Mouse (Mus musculus) left cerebral cortex, adult 11 months (tissue): ENCODE measurements around the gene Agbl2.

Source experiments
- DNase-seq: peaks from one replicate; pipeline ENCODE4 v3.0.0; 2022; ENCODE audit warnings: low spot score

Gene Agbl2

DNA sequence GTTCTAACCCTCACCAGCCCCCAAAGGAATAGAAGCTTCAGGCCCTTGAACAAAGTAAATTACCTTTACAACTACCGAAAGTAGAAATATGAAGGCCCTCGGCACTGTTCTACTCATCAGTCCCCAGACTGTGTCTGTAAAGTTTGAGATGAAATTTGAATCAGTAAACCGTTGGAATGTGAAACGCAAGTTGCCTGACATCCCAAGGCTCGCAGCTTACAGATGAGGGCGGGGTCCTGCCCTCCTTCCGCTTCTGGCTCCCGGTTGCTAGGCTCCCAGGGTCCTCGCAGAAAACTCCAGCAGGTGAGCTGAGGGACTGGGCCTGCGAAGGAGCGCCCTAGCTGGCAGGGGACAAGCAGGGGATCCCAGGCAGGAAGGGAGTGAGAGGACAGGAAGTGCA, at the start of gene Agbl2:
TSS of gene Agbl2 (plus strand) at position 270 of the 400 bp plus-strand sequence.
- DNase-seq: no peak

DNA sequence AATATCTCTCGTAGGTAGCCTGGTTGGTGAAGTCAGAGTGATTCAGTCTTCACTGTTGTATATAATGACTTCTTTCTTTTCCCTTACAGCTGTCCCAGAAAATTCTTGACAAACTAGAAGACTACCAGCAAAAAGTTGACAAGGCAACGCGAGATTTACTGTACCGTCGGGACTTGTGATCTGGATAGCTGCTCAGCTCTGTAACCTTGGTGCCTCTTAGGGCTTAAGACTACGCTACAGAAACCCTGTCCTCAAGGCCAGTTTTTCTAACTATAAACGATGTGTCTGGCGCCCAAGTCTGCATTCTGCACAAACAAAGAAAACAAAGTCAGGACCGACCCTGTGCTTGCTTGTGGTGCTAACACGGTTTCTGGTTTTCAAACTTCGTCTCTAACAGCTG, 47.2 kb upstream of the Agbl2 start:
- DNase-seq: no peak

DNA sequence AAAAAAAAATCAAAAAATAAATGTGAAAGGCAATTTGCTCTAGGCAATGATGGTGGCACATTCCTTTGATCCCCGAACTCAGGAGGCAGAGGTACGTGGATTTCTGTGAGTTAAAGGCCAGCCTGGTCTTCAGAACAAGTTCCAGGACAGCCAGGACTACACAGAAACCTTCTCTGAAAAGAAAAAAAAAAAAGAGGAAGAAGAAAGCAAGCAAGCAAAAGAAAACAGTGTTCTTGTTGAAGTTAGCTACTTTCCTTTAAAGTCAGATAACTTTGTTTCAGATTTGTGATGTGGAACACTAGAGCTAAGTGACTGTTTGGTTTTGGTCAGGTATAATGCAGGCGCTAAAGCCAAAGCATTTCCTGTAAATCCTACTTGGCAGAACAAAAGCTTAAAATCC, 43.7 kb upstream of the Agbl2 start:
- DNase-seq: no peak

DNA sequence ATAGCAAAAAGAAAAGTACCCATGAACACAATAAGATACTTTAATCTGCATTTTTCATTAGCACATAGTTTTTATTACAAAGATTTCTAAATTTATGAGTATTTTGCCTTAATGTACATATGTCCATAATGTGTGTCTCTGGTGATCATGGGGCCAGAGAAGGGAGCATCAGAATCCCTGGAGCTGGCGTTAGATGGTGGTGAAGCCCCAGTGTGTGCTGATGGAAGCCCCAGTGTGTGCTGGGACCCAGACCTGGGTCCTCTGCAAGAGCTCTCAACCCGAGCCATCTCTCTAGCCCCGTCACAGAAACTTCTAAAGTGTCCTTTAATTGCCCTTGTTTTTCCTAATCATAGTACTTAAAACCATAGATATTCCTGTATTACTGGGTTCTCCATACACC, 43.2 kb upstream of the Agbl2 start:
- no peak for DNase-seq

DNA sequence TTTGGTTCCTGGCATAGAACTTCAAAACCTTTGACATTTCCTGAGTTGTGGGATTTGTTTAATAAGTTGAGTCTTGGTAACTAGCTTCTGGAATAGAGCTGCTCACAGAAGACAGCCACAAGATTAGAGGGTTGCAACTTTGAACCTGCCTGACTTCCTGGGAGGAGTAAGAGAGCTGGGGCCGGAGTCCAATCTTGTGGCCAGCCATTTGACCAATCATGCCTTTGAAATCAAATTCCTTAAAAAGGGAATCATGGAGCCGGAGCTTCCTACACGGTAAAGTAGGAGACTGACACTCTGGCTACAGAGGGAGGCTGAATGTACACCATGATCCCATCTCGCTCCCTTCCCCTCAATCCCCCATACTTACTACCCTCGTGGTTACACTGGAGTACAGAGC, 42.6 kb upstream of the Agbl2 start:
- no peak for DNase-seq

DNA sequence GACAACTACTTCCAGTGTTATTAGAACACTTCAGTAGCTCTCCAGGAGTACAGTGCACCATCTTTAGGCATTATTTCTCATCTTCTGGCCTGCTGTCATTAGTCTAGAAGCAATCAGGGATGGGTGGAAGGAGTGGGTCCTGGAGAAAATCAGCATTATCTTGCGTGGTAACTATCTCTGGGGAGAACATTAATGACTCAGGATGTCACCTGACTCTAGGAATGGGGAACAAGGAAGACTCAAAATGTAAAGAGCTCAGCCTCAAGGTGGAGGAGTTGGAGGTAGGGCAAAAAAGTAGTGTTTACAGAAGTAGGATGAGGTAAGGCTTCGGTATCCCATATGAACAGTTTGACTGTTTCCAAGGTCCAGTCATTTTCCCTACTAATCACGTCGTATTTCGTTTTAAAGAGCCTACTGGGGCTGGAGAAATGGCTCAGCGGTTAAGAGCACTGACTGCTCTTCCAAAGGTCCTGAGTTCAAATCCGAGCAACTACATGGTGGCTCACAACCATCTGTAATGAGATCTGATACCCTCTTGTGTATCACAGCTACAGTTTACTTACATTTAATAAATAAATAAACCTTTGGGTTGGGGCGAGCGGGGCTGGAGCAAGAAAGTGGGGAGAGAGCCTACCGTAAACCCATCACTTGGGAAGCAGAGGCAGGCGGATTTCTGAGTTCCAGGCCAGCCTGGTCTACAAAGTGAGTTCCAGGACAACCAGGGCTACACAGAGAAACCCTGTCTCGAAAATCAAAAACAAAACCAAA, 38.1 kb upstream of the Agbl2 start:
- no peak for DNase-seq

DNA sequence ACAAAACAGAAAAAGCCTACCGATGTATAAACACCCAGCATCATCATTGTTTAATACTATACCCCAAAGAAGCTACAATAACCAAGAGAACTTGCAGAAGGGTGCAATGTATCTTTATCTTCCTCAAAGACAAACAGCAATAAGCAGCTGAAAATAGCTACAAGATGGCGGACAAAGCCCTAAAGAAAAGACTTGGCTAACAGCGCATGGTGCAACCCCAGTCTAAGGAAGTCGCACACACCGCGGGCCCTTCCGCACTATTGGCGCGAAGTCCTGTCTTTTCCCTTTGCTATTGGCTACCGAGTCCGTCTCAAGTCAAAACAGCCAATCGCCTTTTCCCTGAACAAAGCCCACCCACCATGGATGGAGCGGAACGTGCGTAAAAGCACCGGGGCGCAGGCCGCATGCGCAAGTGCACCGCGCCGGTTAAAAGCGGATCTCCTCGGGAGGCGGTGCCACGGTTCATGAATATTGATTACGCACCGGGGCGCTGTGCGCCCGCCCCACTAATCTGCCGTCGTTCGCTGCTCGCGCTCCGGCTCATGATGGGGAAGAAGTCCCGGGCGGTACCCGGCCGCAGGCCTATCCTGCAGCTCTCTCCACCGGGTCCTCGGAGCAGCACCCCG, 37.4 kb upstream of the Agbl2 start, which contains the start of gene Fnbp4:
TSS of gene Fnbp4 (plus strand) at position 318 of the 626 bp plus-strand sequence.
- DNase-seq: peak; percentile 98

DNA sequence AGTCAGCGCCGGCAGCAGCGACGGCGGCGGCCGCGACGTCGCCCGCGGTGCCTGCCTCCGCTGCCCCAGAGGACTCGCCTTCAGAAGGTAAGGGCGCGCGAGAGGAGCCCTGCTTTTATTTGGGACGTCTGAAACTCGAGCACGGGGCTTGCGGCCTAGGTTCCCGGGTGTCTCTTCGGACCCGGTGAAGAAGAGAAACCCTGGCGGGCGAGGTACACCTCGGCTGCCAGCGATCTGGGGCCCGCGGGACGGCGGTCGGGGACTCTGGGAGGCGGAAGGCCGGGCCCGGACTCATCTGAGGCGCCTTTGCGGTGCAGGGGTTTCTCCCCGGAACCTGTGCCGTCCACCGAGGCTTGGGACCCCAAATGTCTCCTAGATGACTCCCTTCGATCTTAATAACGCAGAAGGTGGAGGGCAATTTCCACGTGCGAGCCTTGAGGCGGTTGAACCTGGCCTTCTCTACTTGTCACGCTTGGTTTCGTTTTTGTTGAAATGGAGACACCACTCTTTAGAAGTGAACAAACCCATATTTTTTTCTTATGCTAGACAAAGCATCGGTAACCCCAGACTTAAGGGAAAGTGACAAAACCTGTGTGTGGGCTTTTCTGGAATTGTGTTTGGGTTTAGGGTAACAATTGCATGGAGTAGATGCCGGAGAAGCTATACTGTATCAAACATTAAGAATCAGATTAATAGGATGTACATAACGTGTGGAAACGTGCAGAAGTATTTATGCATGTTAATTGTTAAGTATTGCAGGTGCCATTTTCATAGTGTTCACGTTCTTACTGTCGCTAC, 36.6 kb upstream of the Agbl2 start:
- no peak for DNase-seq

DNA sequence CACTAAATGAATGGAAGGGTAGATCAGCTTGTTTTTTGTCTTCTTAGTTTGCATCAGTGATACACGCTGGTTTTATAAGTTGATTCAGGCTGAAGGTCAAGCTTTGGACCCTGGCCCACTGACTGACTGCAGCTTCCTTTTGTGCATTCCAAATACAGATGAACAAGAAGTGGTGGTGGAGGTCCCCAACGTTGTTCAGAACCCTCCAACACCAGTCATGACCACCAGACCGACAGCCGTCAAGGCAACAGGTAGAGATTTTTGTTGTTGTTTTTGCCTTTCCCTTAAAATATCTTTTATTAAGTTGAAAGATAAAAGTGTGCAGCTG, 36.0 kb upstream of the Agbl2 start:
- no peak for DNase-seq

DNA sequence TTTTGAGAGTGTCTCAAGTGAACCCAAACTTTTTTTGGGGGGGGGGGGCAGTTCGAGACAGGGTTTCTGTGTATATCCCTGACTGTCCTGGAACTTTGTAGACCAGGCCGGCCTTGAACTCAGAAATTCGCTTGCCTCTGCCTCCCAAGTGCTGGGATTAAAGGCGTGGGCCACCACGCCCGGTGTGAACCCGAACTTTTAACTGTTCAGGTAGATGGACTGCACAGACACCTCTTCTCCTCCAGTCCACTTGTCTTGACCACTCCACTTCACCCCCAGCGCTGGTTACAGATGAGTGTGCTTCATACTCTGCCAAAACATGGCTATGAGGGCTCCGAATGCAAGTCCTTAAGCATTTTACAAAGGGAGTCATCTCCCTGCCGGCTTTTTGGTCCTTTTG, 35.4 kb upstream of the Agbl2 start:
- DNase-seq: no peak

DNA sequence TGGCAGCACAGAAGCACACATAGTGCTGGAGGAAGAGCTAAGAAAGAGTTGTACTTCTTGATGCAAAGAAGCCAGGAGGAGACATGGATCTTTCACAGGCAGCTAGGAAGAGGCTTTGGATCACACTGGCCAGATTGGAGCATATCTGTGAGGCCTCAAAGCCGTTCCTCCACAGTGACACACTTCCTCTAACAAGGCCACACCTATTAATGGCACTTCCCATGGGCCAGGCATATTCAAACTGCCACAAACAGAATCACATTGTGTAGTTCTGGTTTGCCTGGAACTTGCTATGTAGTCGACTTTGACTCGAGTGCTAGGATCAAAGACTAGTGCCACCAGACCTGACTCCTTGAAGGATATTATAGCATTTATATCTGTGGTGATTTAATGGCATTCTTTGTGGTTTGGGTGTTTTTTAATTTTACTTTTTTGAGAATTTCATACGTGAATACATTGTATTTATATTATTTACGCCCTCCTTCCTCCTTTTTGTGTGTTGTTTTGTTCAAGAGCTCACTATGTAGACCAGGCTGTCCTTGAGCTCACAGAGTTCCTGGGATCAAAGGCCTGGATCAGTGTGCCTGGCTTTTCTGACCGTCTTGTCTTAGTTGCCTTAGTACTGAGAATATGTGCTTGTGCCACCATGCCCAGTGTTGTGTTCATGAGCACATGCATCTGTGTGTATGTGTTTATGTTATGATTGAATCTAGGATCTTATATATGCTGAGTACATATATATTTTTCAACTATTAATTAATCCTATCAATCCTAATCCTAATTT, 32.7 kb upstream of the Agbl2 start:
- DNase-seq: no peak

DNA sequence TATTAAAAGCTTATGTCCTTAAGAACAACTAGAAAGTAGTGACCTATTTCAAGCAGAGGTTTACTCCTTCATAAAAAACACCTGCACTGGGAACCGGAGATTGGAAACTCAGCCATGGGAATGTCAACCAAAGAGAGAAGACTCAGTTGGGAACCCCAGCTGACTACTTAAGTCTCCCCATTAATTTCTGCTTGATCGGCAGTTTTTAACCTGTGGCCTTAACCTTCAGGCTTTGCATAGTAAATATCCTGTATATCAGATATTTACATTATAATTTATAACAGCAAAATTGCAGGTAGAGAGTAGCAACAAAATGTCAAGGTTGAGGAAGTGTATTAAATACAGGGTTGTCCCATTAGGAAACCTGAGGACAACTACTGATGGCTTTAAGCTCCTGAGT, 29.0 kb upstream of the Agbl2 start:
- DNase-seq: no peak

DNA sequence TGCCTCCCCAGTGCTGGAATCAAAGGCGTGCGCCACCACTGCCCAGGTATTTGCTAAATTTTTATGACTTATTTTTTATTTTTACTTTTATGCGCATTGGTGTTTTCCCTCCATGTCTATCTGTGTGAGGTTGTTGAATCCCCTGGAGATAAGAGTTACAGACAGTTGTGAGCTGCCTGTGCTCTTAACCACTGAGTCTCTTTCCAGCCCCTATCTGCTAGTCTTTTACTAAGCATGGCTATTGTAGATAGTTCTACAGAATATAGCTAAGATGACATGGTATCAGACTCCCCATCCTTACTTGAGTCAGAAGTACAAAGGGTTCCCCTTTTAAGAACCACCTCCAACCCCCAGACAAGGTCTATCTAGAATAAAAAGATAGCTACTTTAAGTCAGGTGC, 28.3 kb upstream of the Agbl2 start:
- DNase-seq: no peak

DNA sequence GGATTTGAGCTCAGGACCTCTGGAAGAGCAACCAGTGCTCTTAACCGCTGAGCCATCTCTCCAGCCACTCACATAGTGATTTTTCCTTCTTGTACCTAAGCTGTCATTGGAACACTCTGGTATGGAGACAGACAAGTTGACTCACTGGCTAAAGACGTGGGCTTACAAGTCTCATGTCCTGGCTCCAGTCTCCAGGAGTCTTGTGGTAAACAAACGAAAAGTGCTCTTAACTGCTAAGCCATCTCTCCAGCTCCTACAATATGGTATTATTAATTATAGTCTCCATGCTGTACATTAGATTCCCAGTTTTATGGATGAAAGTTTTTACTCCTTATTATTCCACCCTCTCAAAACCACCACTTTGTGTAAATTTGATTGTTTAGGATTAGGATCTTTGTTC, 17.4 kb upstream of the Agbl2 start:
- no peak for DNase-seq

DNA sequence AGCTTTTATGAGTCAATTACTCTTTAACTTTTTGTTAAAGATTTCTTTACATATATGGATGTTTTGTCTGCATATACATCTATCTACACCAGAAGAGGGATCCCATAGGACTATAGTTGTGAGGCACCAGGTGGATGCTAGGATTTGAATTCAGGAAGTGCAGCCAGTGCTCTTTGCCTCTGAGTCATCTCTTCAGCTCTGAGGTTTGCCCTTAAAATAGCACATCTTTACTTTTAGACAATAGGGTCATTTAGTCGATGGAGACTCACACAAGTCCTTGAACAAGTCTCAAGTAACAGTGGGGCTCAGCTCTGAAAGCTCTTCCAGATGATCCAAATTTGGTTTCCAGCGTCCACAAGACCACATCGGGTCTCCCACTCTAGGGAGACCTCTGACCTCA, 1.2 kb upstream of the Agbl2 start:
- DNase-seq: no peak

DNA sequence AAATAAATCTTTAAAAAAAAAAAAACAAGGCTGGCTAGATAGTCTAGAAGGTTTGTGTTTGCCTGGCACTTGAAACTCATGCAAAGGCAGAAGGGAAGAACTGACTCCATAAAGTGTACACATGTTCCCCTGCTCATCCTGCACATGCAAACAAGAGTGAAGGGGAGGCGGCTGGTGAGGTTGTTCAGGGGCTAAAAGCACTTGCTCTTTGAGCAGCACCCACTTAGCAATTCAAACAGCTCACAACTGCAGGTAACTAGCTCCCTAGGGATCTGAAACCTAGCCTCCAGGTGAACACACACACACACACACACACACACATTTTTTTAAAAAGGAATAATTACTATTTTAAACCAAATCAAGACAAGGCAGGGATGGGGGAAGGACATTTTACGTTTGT, 589 bp upstream of the Agbl2 start:
- DNase-seq: no peak

DNA sequence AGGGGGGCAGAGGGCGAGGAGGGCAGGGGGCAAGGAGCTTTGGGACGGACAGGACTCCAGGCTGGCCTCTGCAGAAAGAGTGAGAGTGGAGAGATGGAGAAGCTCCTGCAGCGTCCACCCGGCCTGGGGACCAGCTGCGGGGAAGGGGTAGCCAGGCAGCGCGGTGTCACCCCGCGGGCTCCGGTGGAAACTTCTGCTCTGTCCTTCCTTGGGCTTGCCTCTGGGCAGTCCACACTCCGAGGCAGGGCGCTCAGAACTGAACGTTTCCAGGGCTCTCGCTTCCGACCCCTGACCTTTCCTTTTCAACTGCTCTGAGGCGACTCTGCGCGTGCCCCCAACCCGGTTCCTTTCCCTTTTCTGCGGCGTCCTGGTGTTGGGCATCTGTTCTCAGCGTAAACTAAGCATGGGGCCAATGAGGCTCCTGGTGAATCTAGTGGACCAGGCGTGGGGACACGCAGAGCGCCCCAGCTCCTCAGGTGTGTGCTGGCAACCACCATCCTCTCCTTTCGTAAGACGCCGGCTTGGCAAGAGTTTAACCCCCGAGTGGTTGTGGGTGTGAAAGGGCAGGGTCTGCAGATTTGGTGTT, 467 bp downstream of the Agbl2 start:
- no peak for DNase-seq

DNA sequence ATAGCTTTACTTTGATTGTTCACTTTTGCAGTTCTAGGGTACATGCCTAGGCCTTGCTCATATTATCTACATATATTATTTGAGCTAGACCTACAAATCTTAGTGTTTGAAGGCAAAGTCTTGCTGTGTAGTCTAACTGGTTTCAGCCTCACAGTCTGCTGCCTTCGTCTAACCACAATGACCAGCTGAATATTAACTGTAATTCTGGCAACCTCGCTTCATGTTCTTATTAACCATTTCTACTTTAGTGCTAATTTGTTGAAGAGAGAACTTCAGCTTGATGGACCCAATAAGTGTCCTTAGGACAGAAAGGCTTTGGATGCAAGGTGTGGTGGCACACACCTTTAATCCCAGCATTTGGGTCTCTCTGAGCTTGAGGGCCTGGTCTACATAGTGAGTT, 5.6 kb downstream of the Agbl2 start:
- DNase-seq: no peak

DNA sequence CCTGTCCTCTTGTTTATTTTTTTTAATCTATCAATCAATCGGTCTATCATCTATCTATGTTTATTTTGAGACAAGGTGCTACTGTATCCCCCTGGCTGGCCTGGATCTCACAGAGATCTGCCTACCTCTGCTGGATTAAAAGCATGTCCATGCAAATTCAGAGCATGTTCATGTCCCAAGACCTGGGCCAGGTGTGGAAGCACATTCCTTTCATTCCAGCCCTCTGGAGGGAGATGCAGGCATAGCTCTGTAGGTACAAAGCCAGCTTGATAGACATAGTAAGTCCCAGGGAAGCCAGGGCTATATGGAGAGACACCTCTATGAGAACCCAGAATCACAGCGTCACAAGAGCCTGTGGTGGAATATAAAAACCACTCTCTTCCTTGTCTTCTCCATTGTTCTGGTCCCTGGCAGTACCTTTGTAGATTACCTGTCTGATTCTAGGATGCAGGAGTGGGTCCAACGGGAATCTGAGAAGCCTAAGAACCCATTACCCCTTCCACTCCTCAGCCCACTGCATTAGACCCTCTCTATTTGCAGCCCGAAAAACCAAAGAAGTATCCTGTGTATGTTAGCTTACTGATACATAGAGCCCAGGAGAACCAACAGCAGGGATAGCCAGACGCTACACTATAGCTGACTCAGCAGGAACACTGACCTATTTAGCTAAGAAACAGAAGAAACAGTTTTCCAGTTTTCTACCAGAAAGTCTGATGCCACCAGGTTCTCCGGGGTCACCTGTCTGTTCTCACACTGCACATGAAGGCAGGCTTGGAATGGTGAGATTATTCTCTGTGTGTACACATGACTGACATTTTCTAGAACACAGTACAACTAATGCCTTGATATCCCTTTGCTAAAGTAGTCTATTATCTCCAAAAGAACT, 26.0 kb downstream of the Agbl2 start:
- DNase-seq: no peak

DNA sequence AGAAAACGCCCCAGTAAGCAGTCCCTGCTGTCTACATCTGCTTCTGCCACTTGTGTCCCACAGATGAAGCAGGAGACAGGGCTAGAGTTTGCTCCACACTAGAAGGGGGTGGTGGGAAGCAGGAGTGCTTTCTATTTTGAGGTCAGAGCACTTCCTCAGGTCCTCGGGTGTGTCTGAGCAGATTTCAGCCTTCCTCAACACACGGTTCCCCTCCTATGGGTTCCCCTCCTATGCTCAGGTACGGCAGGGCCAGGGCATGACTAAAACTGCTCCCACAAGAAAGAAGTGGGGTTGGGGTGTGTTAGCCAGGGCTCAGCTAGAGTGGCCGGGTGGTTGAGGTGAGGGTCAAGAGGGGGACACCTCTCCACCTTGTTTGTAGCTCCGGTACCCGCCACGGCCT, 28.2 kb downstream of the Agbl2 start:
- no peak for DNase-seq

DNA sequence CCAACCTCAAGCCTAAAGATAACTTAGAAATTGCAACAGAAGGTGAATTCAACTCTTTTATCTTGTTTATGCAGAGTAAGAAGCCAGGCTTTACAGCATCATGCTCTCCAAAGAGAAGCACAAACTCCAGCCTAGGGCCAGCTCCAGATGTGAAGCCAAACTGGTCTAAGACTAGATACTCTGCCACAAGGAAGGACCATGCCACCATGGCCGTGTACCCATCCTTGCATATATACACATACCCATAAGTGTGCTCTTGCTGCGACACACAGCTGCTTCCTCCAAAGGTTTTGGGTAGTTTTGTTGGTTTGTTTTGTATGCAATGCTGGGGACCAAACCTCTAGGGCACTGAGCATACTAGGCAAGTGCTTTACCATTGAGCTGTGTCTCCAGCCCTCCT, 32.7 kb downstream of the Agbl2 start:
- no peak for DNase-seq
